Mouse (Mus musculus) CH12.LX (cell line): ENCODE results near the gene Hoxc10. TPM values are rescaled to one million over a fixed set of nuclear protein-coding genes. Genes with fewer than 3 reads are reported as not detected.

Experiments used
- DNase-seq: peaks from one replicate; pipeline ENCODE4 v3.0.0-alpha.2; 2013; ENCODE audit errors: extremely low read depth
- H3K27ac ChIP-seq: 2 replicates; pipeline ENCODE4 v1.5.1; 2012; ENCODE audit warnings: low read depth, mild to moderate bottlenecking, control low read depth, moderate library complexity; ENCODE audit not compliant: insufficient read depth
- H3K27me3 ChIP-seq: replicated peaks from 2 replicates; pipeline ENCODE3; 2012; ENCODE audit warnings: inconsistent platforms
- H3K36me3 ChIP-seq, 2 experiments: replicated peaks in 1 of 2; 2 replicates each; pipeline versions ENCODE3 to v1.6.1; 2012; ENCODE audit warnings: inconsistent platforms in 1 of 2, low read length in 1 of 2, mild to moderate bottlenecking in 1 of 2, mixed read lengths in 1 of 2, moderate library complexity in 1 of 2; ENCODE audit not compliant: control insufficient read depth in 1 of 2, insufficient read depth in 1 of 2
- H3K4me1 ChIP-seq, 2 experiments: 2 replicates each; pipeline ENCODE4 v1.6.1; 2012; ENCODE audit warnings: inconsistent platforms in 1 of 2, moderate library complexity in 1 of 2; ENCODE audit not compliant: insufficient read depth in 2 of 2, control insufficient read depth in 1 of 2
- H3K4me2 ChIP-seq: 2 replicates; pipeline ENCODE4 v1.6.1; 2012; ENCODE audit warnings: low read depth, mild to moderate bottlenecking, control low read depth; ENCODE audit not compliant: poor library complexity, insufficient read depth, severe bottlenecking
- H3K4me3 ChIP-seq, 3 experiments: fragments of 150-350 bp in 1 of 3; sonication (generic) in 1 of 3; replicated peaks in 1 of 3; 2 replicates each; pipeline versions ENCODE3 to v1.5.1; 2011 to 2012; ENCODE audit warnings: low read depth in 2 of 3, low read length in 2 of 3, mild to moderate bottlenecking in 2 of 3, moderate library complexity in 2 of 3, control low read depth in 1 of 3, improper control_type of control experiment in 1 of 3, inconsistent platforms in 1 of 3, mixed read lengths in 1 of 3; ENCODE audit not compliant: poor library complexity in 1 of 3
- H3K79me2 ChIP-seq: replicated peaks from 2 replicates; pipeline ENCODE4 v1.6.1; 2012; ENCODE audit warnings: mild to moderate bottlenecking, moderate library complexity; ENCODE audit not compliant: control insufficient read depth, poor library complexity, insufficient read depth, severe bottlenecking; ENCODE audit errors: extremely low read depth
- H3K9ac ChIP-seq: 2 replicates; pipeline ENCODE4 v1.6.1; 2012; ENCODE audit warnings: low read depth, mild to moderate bottlenecking, control low read depth, moderate library complexity; ENCODE audit not compliant: insufficient read depth
- H3K9me3 ChIP-seq: replicated peaks from 2 replicates; pipeline ENCODE3; 2012; ENCODE audit warnings: low read length, inconsistent platforms, mixed read lengths
- BHLHE40 ChIP-seq: IDR thresholded peaks from 2 replicates; pipeline ENCODE4 v1.6.1; 2011; ENCODE audit warnings: mild to moderate bottlenecking, low read depth, low read length, improper control_type of control experiment
- CHD2 ChIP-seq: IDR thresholded peaks from 2 replicates; pipeline ENCODE4 v1.6.1; 2011; ENCODE audit warnings: low read length, improper control_type of control experiment
- CTCF ChIP-seq, 2 experiments: IDR thresholded peaks in 1 of 2; conservative IDR thresholded peaks in 1 of 2; 2 replicates each; pipeline ENCODE4 v1.5.1; 2011 to 2012; ENCODE audit warnings: low read depth in 2 of 2, low read length in 2 of 2, improper control_type of control experiment in 1 of 2, inconsistent platforms in 1 of 2, mild to moderate bottlenecking in 1 of 2, moderate library complexity in 1 of 2
- E2F4 ChIP-seq: IDR thresholded peaks from 2 replicates; pipeline ENCODE4 v1.6.1; 2011; ENCODE audit warnings: low read depth, low read length, improper control_type of control experiment; ENCODE audit not compliant: insufficient replicate concordance
- ELF1 ChIP-seq: IDR thresholded peaks from 2 replicates; pipeline ENCODE4 v1.6.1; 2014; ENCODE audit warnings: low read depth, mild to moderate bottlenecking, inconsistent platforms, low read length, improper control_type of control experiment
- EP300 ChIP-seq: IDR thresholded peaks from 2 replicates; pipeline ENCODE4 v1.6.1; 2011; ENCODE audit warnings: low read length, improper control_type of control experiment
- ETS1 ChIP-seq: conservative IDR thresholded peaks from 2 replicates; pipeline ENCODE4 v1.6.1; 2012; ENCODE audit warnings: low read depth, mild to moderate bottlenecking, inconsistent platforms, low read length, improper control_type of control experiment, moderate library complexity
- IRF4 ChIP-seq: IDR thresholded peaks from 2 replicates; pipeline ENCODE4 v1.6.1; 2014; ENCODE audit warnings: low read depth, mild to moderate bottlenecking, inconsistent platforms, low read length, improper control_type of control experiment
- JUN ChIP-seq: IDR thresholded peaks from 2 replicates; pipeline ENCODE4 v1.6.1; 2011; ENCODE audit warnings: low read depth, mild to moderate bottlenecking, low read length, improper control_type of control experiment, moderate library complexity; ENCODE audit not compliant: insufficient read depth
- JUND ChIP-seq: conservative IDR thresholded peaks from 2 replicates; pipeline ENCODE4 v1.6.1; 2011; ENCODE audit warnings: low read depth, low read length, improper control_type of control experiment
- MAFK ChIP-seq: IDR thresholded peaks from 2 replicates; pipeline ENCODE4 v1.6.1; 2011; ENCODE audit warnings: low read length, improper control_type of control experiment; ENCODE audit not compliant: insufficient replicate concordance
- MAX ChIP-seq: IDR thresholded peaks from 2 replicates; pipeline ENCODE4 v1.6.1; 2011; ENCODE audit warnings: low read length, improper control_type of control experiment
- MAZ ChIP-seq: IDR thresholded peaks from 2 replicates; pipeline ENCODE4 v1.6.1; 2012; ENCODE audit warnings: low read depth, mild to moderate bottlenecking, inconsistent platforms, low read length, improper control_type of control experiment, moderate library complexity
- MEF2A ChIP-seq: IDR thresholded peaks from 2 replicates; pipeline ENCODE4 v1.6.1; 2014; ENCODE audit warnings: low read depth, mild to moderate bottlenecking, inconsistent platforms, low read length, improper control_type of control experiment, borderline replicate concordance
- MXI1 ChIP-seq: IDR thresholded peaks from 2 replicates; pipeline ENCODE4 v1.6.1; 2011; ENCODE audit warnings: mild to moderate bottlenecking, low read depth, low read length, improper control_type of control experiment
- MYC ChIP-seq: IDR thresholded peaks from 2 replicates; pipeline ENCODE4 v1.6.1; 2011; ENCODE audit warnings: low read depth, mild to moderate bottlenecking, improper control_type of control experiment, low read length
- NELFE ChIP-seq: IDR thresholded peaks from 2 replicates; pipeline ENCODE4 v1.6.1; 2011; ENCODE audit warnings: low read depth, low read length, improper control_type of control experiment
- POLR2AphosphoS2 ChIP-seq: IDR thresholded peaks from 2 replicates; pipeline ENCODE4 v1.6.1; 2011; ENCODE audit warnings: low read depth, low read length, improper control_type of control experiment
- RAD21 ChIP-seq: IDR thresholded peaks from 2 replicates; pipeline ENCODE4 v1.6.1; 2011; ENCODE audit warnings: low read depth, mild to moderate bottlenecking, low read length, improper control_type of control experiment, moderate library complexity
- RCOR1 ChIP-seq: conservative IDR thresholded peaks from 2 replicates; pipeline ENCODE4 v1.6.1; 2012; ENCODE audit warnings: low read depth, mild to moderate bottlenecking, inconsistent platforms, low read length, improper control_type of control experiment
- SIN3A ChIP-seq: IDR thresholded peaks from 2 replicates; pipeline ENCODE4 v1.6.1; 2012; ENCODE audit warnings: low read length, improper control_type of control experiment, inconsistent platforms
- SMC3 ChIP-seq: IDR thresholded peaks from 2 replicates; pipeline ENCODE4 v1.6.1; 2011; ENCODE audit warnings: low read depth, low read length, improper control_type of control experiment
- TBP ChIP-seq: conservative IDR thresholded peaks from 2 replicates; pipeline ENCODE4 v1.6.1; 2011; ENCODE audit warnings: low read depth, low read length, improper control_type of control experiment
- TCF12 ChIP-seq: IDR thresholded peaks from 2 replicates; pipeline ENCODE4 v1.6.1; 2014; ENCODE audit warnings: low read depth, mild to moderate bottlenecking, inconsistent platforms, low read length, improper control_type of control experiment
- USF1 ChIP-seq: IDR thresholded peaks from 2 replicates; pipeline ENCODE4 v1.6.1; 2014; ENCODE audit warnings: low read depth, mild to moderate bottlenecking, inconsistent platforms, low read length, improper control_type of control experiment
- USF2 ChIP-seq: conservative IDR thresholded peaks from 2 replicates; pipeline ENCODE4 v1.6.1; 2011; ENCODE audit warnings: low read depth, low read length, improper control_type of control experiment
- ZC3H11A ChIP-seq: IDR thresholded peaks from 2 replicates; pipeline ENCODE4 v1.6.1; 2012; ENCODE audit warnings: low read depth, mild to moderate bottlenecking, inconsistent platforms, low read length, improper control_type of control experiment
- dilution Hi-C: fragments of 300-500 bp; cut with MboI; formaldehyde crosslinking; loops from 2 replicates; pipeline ENCODE4 v1.14.3; 2020; ENCODE audit warnings: low sequenced_read_pairs; ENCODE audit not compliant: extremely low pct_unique_long_range_greater_than_20kb, extremely low pct_ligation_motif_present
- in situ Hi-C: fragments of 300-500 bp; cut with MboI; formaldehyde crosslinking; loops from 3 replicates; pipeline ENCODE4 v1.14.3; 2019; ENCODE audit warnings: low sequenced_read_pairs, low pct_ligation_motif_present, low pct_unique_long_range_greater_than_20kb, mixed read lengths
- polyA plus RNA-seq: library from polyadenylated mRNA; unstranded; fragments of >175 nt; gene quantifications from 2 replicates; pipeline ENCODE4 v1.2.1, GENCODE M21; 2012; ENCODE audit warnings: low read depth; ENCODE audit not compliant: insufficient read length
- total RNA-seq, 2 experiments: library from RNA; depleted of rRNA; stranded (reverse); fragments of 300-350 nt in 1 of 2; fragments of >200 nt in 1 of 2; gene quantifications; 2 replicates each; pipeline ENCODE4 v1.2.3; 2012 to 2014

Gene Hoxc10
- total and polyA plus RNA-seq, 3 experiments: 0.11 TPM; not detected in 2

- Histone ChIP-seq H3K27me3 (peaks cover 93% of the 10 kb centered on the region), H3K9ac (no peak overlapping the region), H3K4me2 (no peak overlapping the region), H3K36me3 (no peaks in the 10 kb centered on the region), H3K79me2 (no peaks in the 10 kb centered on the region)
- in situ Hi-C loops: no loop called here
- TF ChIP-seq USF2: no peak
- TF ChIP-seq, all 38 proteins: peak for 0
- dilution Hi-C loops: no loop called here
- no peak overlapping the region for H3K27ac ChIP-seq
- H3K4me1 ChIP-seq: peaks cover 6 to 23% of the 10 kb centered on the region in 2 experiments
- DNase-seq: no peak
- no peak overlapping the region for H3K4me3 ChIP-seq
- H3K9me3 ChIP-seq: no peaks in the 10 kb centered on the region
Measured at GRCm38 (mm10) chr15:102965003-102965891, 1.3 kb upstream of the Hoxc10 start.

GRCm38 (mm10) chr15:102965892-102966775 is 462 bp upstream of the Hoxc10 start:
- Histone ChIP-seq H3K4me3 (peak overlapping the region in 2 of 3 experiments; percentile 21 to 23), H3K4me2 (peak overlapping the region; percentile 74), H3K4me1 (peaks cover 7 to 25% of the 10 kb centered on the region in 2 experiments), H3K9me3 (no peaks in the 10 kb centered on the region), H3K9ac (peak overlapping the region; percentile 15; the same call in 1 of the 2 replicates), H3K27ac (no peak overlapping the region), H3K27me3 (peaks cover 93% of the 10 kb centered on the region), H3K36me3 (no peaks in the 10 kb centered on the region), H3K79me2 (no peaks in the 10 kb centered on the region)
- DNase-seq: peak; percentile 94
- dilution Hi-C loops: no loop called here
- in situ Hi-C loops: no loop called here
- TF ChIP-seq MAFK: no peak
- no peak; the same call in 1 of the 2 replicates for TF ChIP-seq NELFE
- peak; percentile 28; the same call in 1 of the 2 replicates for TF ChIP-seq CHD2
- no peak for TF ChIP-seq SIN3A
- peak; percentile 54; the same call in 1 of the 2 replicates for TF ChIP-seq IRF4
- TF ChIP-seq RAD21: peak; percentile 98
- TF ChIP-seq JUN: no peak
- TF ChIP-seq TBP: no peak
- TF ChIP-seq USF1: peak; percentile 74
- TF ChIP-seq E2F4: no peak
- peak; percentile 83; the same call in 1 of the 2 replicates for TF ChIP-seq MAZ
- peak; percentile 48; the same call in 1 of the 2 replicates for TF ChIP-seq JUND
- 0 out of 2 replicates have a peak, but pooled peaks have one; percentile 20 for TF ChIP-seq ETS1
- no peak for TF ChIP-seq POLR2AphosphoS2
- TF ChIP-seq EP300: no peak
- TF ChIP-seq RCOR1: no peak
- 0 out of 2 replicates have a peak, but pooled peaks have one; percentile 26 for TF ChIP-seq MYC
- TF ChIP-seq ZC3H11A: peak; percentile 46
- TF ChIP-seq MAX: peak; percentile 82
- peak; percentile 60 for TF ChIP-seq USF2
- TF ChIP-seq SMC3: peak; percentile 75
- peak; percentile 57; the same call in 1 of the 2 replicates for TF ChIP-seq TCF12
- TF ChIP-seq BHLHE40: 0 out of 2 replicates have a peak, but pooled peaks have one; percentile 18
- TF ChIP-seq MXI1: no peak
- TF ChIP-seq MEF2A: peak; percentile 48; the same call in 1 of the 2 replicates
- peak; percentile 58 to 98 for TF ChIP-seq CTCF (conservative IDR thresholded peaks at IDR 0.05 in 1 of 2, IDR thresholded peaks at IDR 0.05 in 1 of 2; ENCODE audit: low read depth in 2 of 2, low read length in 2 of 2)
- peak; percentile 56; the same call in 1 of the 2 replicates for TF ChIP-seq ELF1
